Mouse (Mus musculus): Measurements from ENCODE around the gene Gm36210. TPM values are rescaled to one million over a fixed set of nuclear protein-coding genes. Genes with fewer than 3 reads are reported as not detected.
"Not testable (repeated sequence)": the region's sequence is repeated elsewhere in the genome, so short reads cannot be mapped to it uniquely, and the experiment has no call there.

The Gm36210 gene
- polyA plus RNA-seq, 1 experiment from 2014 or later = not detected

- peak overlapping the region; percentile 37; the same call in 1 of the 2 replicates for H3K27ac ChIP-seq (ENCODE audit: low read depth)
- no peak for DNase-seq
Observed at GRCm38 (mm10) chr7:4900523-4900851, 5.8 kb downstream of the Gm36210 start.

GRCm38 (mm10) chr7:4899649-4900522 is 6.4 kb downstream of the Gm36210 start:
- no peaks in the 10 kb centered on the region for H3K9me3 ChIP-seq (ENCODE audit: low read length)
- H3K36me3 ChIP-seq (replicated peaks; ENCODE audit: insufficient read depth, low read length) = no peaks in the 10 kb centered on the region
- DNase-seq (peak; percentile 36), ATAC-seq (peak; percentile 56)
- H3K4me2 ChIP-seq (ENCODE audit: low read depth, low read length) = peak overlapping the region; percentile 76
- peak overlapping the region; percentile 26 for H3K9ac ChIP-seq (replicated peaks)
- H3K4me1 ChIP-seq (ENCODE audit: insufficient read depth) = peaks cover 16% of the 10 kb centered on the region
- 0 out of 2 replicates have a peak, but pooled peaks cover 4% of the 10 kb centered on the region for H3K27me3 ChIP-seq (ENCODE audit: insufficient read depth, low read length)
- WGBS (ENCODE audit: insufficient replicate concordance) = 6% methylated on average over 19 of the region's 19 CpGs
- H3K4me3 ChIP-seq (ENCODE audit: low read depth, low read length) = peak overlapping the region; percentile 39
- no peak for TF ChIP-seq EP300 (IDR thresholded peaks at IDR 0.05; ENCODE audit: low read depth)
- TF ChIP-seq CTCF (IDR thresholded peaks at IDR 0.05; ENCODE audit: low read depth) = 0 out of 2 replicates have a peak, but pooled peaks have one; percentile 1
- peak overlapping the region; percentile 37; the same call in 1 of the 2 replicates for H3K27ac ChIP-seq (ENCODE audit: low read depth)

More at GRCm38 (mm10) chr7:4900523-4900851, 5.8 kb downstream of the Gm36210 start:
- Histone ChIP-seq H3K9ac (replicated peaks) (no peak overlapping the region; the same call in 1 of the 2 replicates), H3K4me3 (ENCODE audit: low read depth, low read length) (peak overlapping the region; percentile 39), H3K4me2 (ENCODE audit: low read depth, low read length) (peak overlapping the region; percentile 76), H3K36me3 (replicated peaks; ENCODE audit: insufficient read depth, low read length) (no peaks in the 10 kb centered on the region), H3K4me1 (ENCODE audit: insufficient read depth) (peaks cover 16% of the 10 kb centered on the region), H3K9me3 (ENCODE audit: low read length) (no peaks in the 10 kb centered on the region), H3K27me3 (ENCODE audit: insufficient read depth, low read length) (0 out of 2 replicates have a peak, but pooled peaks cover 4% of the 10 kb centered on the region)
- no peak for TF ChIP-seq EP300 (IDR thresholded peaks at IDR 0.05; ENCODE audit: low read depth)
- ATAC-seq = peak; percentile 4; the same call in 1 of the 2 replicates
- 23% methylated on average over 11 of the region's 11 CpGs for WGBS (ENCODE audit: insufficient replicate concordance)

GRCm38 (mm10) chr7:4898851-4899648 is 7.3 kb downstream of the Gm36210 start:
- Histone ChIP-seq H3K9ac (replicated peaks) (peak overlapping the region; percentile 26; the same call in 1 of the 2 replicates), H3K4me3 (ENCODE audit: low read depth, low read length) (peak overlapping the region; percentile 39)

GRCm38 (mm10) chr7:4895186-4895585 is 11.1 kb downstream of the Gm36210 start:
- DNase-seq (no peak), ATAC-seq (no peak)
- peaks cover 10% of the 10 kb centered on the region for H3K4me1 ChIP-seq (ENCODE audit: insufficient read depth)
- no peak overlapping the region for H3K9ac ChIP-seq (replicated peaks)
- H3K4me3 ChIP-seq (ENCODE audit: low read depth, low read length) = no peak overlapping the region
- 0 out of 2 replicates have a peak, but pooled peaks cover 4% of the 10 kb centered on the region for H3K27me3 ChIP-seq (ENCODE audit: insufficient read depth, low read length)
- 81% methylated on average over 9 of the region's 11 CpGs for WGBS (ENCODE audit: insufficient replicate concordance)
- TF ChIP-seq CTCF (IDR thresholded peaks at IDR 0.05; ENCODE audit: low read depth) = no peak
- no peak for TF ChIP-seq EP300 (IDR thresholded peaks at IDR 0.05; ENCODE audit: low read depth)
- H3K36me3 ChIP-seq (replicated peaks; ENCODE audit: insufficient read depth, low read length) = peaks cover 7% of the 10 kb centered on the region; the same call in 1 of the 2 replicates
- no peak overlapping the region for H3K4me2 ChIP-seq (ENCODE audit: low read depth, low read length)
- H3K27ac ChIP-seq (ENCODE audit: low read depth) = no peak overlapping the region
- H3K9me3 ChIP-seq (ENCODE audit: low read length) = no peaks in the 10 kb centered on the region

More at GRCm38 (mm10) chr7:4898851-4899648, 7.3 kb downstream of the Gm36210 start:
- Histone ChIP-seq H3K4me1 (ENCODE audit: insufficient read depth) (peaks cover 16% of the 10 kb centered on the region), H3K27me3 (ENCODE audit: insufficient read depth, low read length) (0 out of 2 replicates have a peak, but pooled peaks cover 4% of the 10 kb centered on the region), H3K27ac (ENCODE audit: low read depth) (0 out of 2 replicates have a peak overlapping the region, but pooled peaks have one; percentile 29), H3K4me2 (ENCODE audit: low read depth, low read length) (peak overlapping the region; percentile 76), H3K36me3 (replicated peaks; ENCODE audit: insufficient read depth, low read length) (0 out of 2 replicates have a peak, but pooled peaks cover 3% of the 10 kb centered on the region), H3K9me3 (ENCODE audit: low read length) (no peaks in the 10 kb centered on the region)
- ATAC-seq (peak; percentile 35; the same call in 1 of the 2 replicates), DNase-seq (no peak)
- WGBS (ENCODE audit: insufficient replicate concordance) = 33% methylated on average over 18 of the region's 18 CpGs
- TF ChIP-seq CTCF (IDR thresholded peaks at IDR 0.05; ENCODE audit: low read depth) = no peak
- no peak for TF ChIP-seq EP300 (IDR thresholded peaks at IDR 0.05; ENCODE audit: low read depth)

GRCm38 (mm10) chr7:4886680-4887079 is 19.6 kb downstream of the Gm36210 start:
- no peaks in the 10 kb centered on the region for H3K27me3 ChIP-seq (ENCODE audit: insufficient read depth, low read length)
- DNase-seq = no peak

GRCm38 (mm10) chr7:4879036-4879435 is 27.3 kb downstream of the Gm36210 start:
- H3K36me3 ChIP-seq (replicated peaks; ENCODE audit: insufficient read depth, low read length); H3K4me2 ChIP-seq (ENCODE audit: low read depth, low read length); DNase-seq; H3K4me3 ChIP-seq (ENCODE audit: low read depth, low read length); ATAC-seq; H3K27me3 ChIP-seq (ENCODE audit: insufficient read depth, low read length); H3K27ac ChIP-seq (ENCODE audit: low read depth); H3K9ac ChIP-seq (replicated peaks); H3K9me3 ChIP-seq (ENCODE audit: low read length): not testable (repeated sequence)
- 55% methylated on average over 1 of the region's 1 CpGs for WGBS (ENCODE audit: insufficient replicate concordance)
- H3K4me1 ChIP-seq (ENCODE audit: insufficient read depth) = peaks cover 15% of the 10 kb centered on the region

More at GRCm38 (mm10) chr7:4886680-4887079, 19.6 kb downstream of the Gm36210 start:
- Histone ChIP-seq H3K4me3 (ENCODE audit: low read depth, low read length) (no peak overlapping the region), H3K36me3 (replicated peaks; ENCODE audit: insufficient read depth, low read length) (0 out of 2 replicates have a peak, but pooled peaks cover 3% of the 10 kb centered on the region), H3K9ac (replicated peaks) (no peak overlapping the region), H3K27ac (ENCODE audit: low read depth) (no peak overlapping the region), H3K4me2 (ENCODE audit: low read depth, low read length) (no peak overlapping the region), H3K9me3 (ENCODE audit: low read length) (no peaks in the 10 kb centered on the region), H3K4me1 (ENCODE audit: insufficient read depth) (no peaks in the 10 kb centered on the region)
- TF ChIP-seq CTCF (IDR thresholded peaks at IDR 0.05; ENCODE audit: low read depth) (no peak), EP300 (IDR thresholded peaks at IDR 0.05; ENCODE audit: low read depth) (no peak)
- ATAC-seq = no peak
- 56% methylated on average over 4 of the region's 4 CpGs for WGBS (ENCODE audit: insufficient replicate concordance)

All from liver, postnatal 0 days (tissue).